Mouse (Mus musculus): ENCODE results near the gene Sdc3. TPM values are rescaled to one million over a fixed set of nuclear protein-coding genes. Genes with fewer than 3 reads are reported as not detected.
A peak's percentile ranks its signal among the peaks of the same experiment; 100 is the strongest.

Sdc3 gene
- polyA plus RNA-seq, 1 experiment from 2014 or later = 21.1 TPM

- DNase-seq (ENCODE audit: low spot score) (no peak), ATAC-seq (replicated peaks; ENCODE audit: low FRiP score, low TSS enrichment, low read depth) (no peak)
- H3K9me3 ChIP-seq (ENCODE audit: control insufficient read depth, low read length) = no peaks in the 10 kb centered on the region
- no peak overlapping the region for H3K4me3 ChIP-seq (ENCODE audit: low read depth, low read length)
- H3K27ac ChIP-seq (ENCODE audit: low read depth) = no peak overlapping the region
- H3K9ac ChIP-seq (ENCODE audit: low read length) = no peak overlapping the region
- WGBS = 53% methylated on average over 2 of the region's 2 CpGs
- H3K4me2 ChIP-seq (ENCODE audit: low read length) = no peak overlapping the region
- no peaks in the 10 kb centered on the region for H3K36me3 ChIP-seq (ENCODE audit: control insufficient read depth, insufficient read depth, low read length)
- H3K4me1 ChIP-seq (replicated peaks; ENCODE audit: control insufficient read depth, insufficient read depth, low read length) = peaks cover 23% of the 10 kb centered on the region
- H3K27me3 ChIP-seq (replicated peaks; ENCODE audit: control insufficient read depth, insufficient read depth, low read length) = no peaks in the 10 kb centered on the region
Measured at GRCm38 (mm10) chr4:130804292-130804691, 12.0 kb downstream of the Sdc3 start.

- DNase-seq (ENCODE audit: low spot score) = no peak
- H3K9ac ChIP-seq (ENCODE audit: low read length) = no peak overlapping the region
- no peak overlapping the region for H3K4me2 ChIP-seq (ENCODE audit: low read length)
- peaks cover 17% of the 10 kb centered on the region for H3K4me1 ChIP-seq (replicated peaks; ENCODE audit: control insufficient read depth, insufficient read depth, low read length)
- peak overlapping the region; percentile 36; the same call in 1 of the 2 replicates for H3K27ac ChIP-seq (ENCODE audit: low read depth)
- H3K36me3 ChIP-seq (ENCODE audit: control insufficient read depth, insufficient read depth, low read length) = no peaks in the 10 kb centered on the region
- no peaks in the 10 kb centered on the region for H3K27me3 ChIP-seq (replicated peaks; ENCODE audit: control insufficient read depth, insufficient read depth, low read length)
- no peaks in the 10 kb centered on the region for H3K9me3 ChIP-seq (ENCODE audit: control insufficient read depth, low read length)
- ATAC-seq (replicated peaks; ENCODE audit: low FRiP score, low TSS enrichment, low read depth) = no peak
- 73% methylated on average over 7 of the region's 7 CpGs for WGBS
- no peak overlapping the region for H3K4me3 ChIP-seq (ENCODE audit: low read depth, low read length)
Measured at GRCm38 (mm10) chr4:130804771-130805361, 12.5 kb downstream of the Sdc3 start.

GRCm38 (mm10) chr4:130805746-130806145, 13.4 kb downstream of the Sdc3 start:
- ATAC-seq (replicated peaks; ENCODE audit: low FRiP score, low TSS enrichment, low read depth) (no peak), DNase-seq (ENCODE audit: low spot score) (no peak)
- H3K36me3 ChIP-seq (ENCODE audit: control insufficient read depth, insufficient read depth, low read length) = no peaks in the 10 kb centered on the region
- WGBS = 80% methylated on average over 7 of the region's 7 CpGs
- H3K4me1 ChIP-seq (replicated peaks; ENCODE audit: control insufficient read depth, insufficient read depth, low read length) = peaks cover 17% of the 10 kb centered on the region
- no peak overlapping the region for H3K9ac ChIP-seq (ENCODE audit: low read length)
- no peaks in the 10 kb centered on the region for H3K9me3 ChIP-seq (ENCODE audit: control insufficient read depth, low read length)
- H3K27me3 ChIP-seq (replicated peaks; ENCODE audit: control insufficient read depth, insufficient read depth, low read length) = no peaks in the 10 kb centered on the region
- H3K4me2 ChIP-seq (ENCODE audit: low read length) = no peak overlapping the region
- no peak overlapping the region for H3K27ac ChIP-seq (ENCODE audit: low read depth)
- no peak overlapping the region for H3K4me3 ChIP-seq (ENCODE audit: low read depth, low read length)

- H3K9ac ChIP-seq (ENCODE audit: low read length) = no peak overlapping the region
- H3K27ac ChIP-seq (ENCODE audit: low read depth) = no peak overlapping the region
- peaks cover 11% of the 10 kb centered on the region; the same call in 1 of the 2 replicates for H3K4me1 ChIP-seq (replicated peaks; ENCODE audit: control insufficient read depth, insufficient read depth, low read length)
- H3K27me3 ChIP-seq (replicated peaks; ENCODE audit: control insufficient read depth, insufficient read depth, low read length) = no peaks in the 10 kb centered on the region
- no peak overlapping the region for H3K4me3 ChIP-seq (ENCODE audit: low read depth, low read length)
- no peaks in the 10 kb centered on the region for H3K36me3 ChIP-seq (ENCODE audit: control insufficient read depth, insufficient read depth, low read length)
- 95% methylated on average over 9 of the region's 9 CpGs for WGBS
- no peak for DNase-seq (ENCODE audit: low spot score)
- no peaks in the 10 kb centered on the region for H3K9me3 ChIP-seq (ENCODE audit: control insufficient read depth, low read length)
- ATAC-seq (replicated peaks; ENCODE audit: low FRiP score, low TSS enrichment, low read depth) = no peak
- H3K4me2 ChIP-seq (ENCODE audit: low read length) = no peak overlapping the region
Measured at GRCm38 (mm10) chr4:130806746-130807145, 14.4 kb downstream of the Sdc3 start.

GRCm38 (mm10) chr4:130809784-130810183, 17.4 kb downstream of the Sdc3 start:
- Histone ChIP-seq H3K27ac (ENCODE audit: low read depth) (no peak overlapping the region), H3K9ac (ENCODE audit: low read length) (no peak overlapping the region), H3K9me3 (ENCODE audit: control insufficient read depth, low read length) (no peaks in the 10 kb centered on the region), H3K4me2 (ENCODE audit: low read length) (no peak overlapping the region), H3K27me3 (replicated peaks; ENCODE audit: control insufficient read depth, insufficient read depth, low read length) (no peaks in the 10 kb centered on the region), H3K4me3 (ENCODE audit: low read depth, low read length) (no peak overlapping the region), H3K4me1 (replicated peaks; ENCODE audit: control insufficient read depth, insufficient read depth, low read length) (0 out of 2 replicates have a peak, but pooled peaks cover 4% of the 10 kb centered on the region), H3K36me3 (ENCODE audit: control insufficient read depth, insufficient read depth, low read length) (no peaks in the 10 kb centered on the region)
- no peak for DNase-seq (ENCODE audit: low spot score)
- 69% methylated on average over 5 of the region's 5 CpGs for whole genome bisulfite sequencing
- no peak for ATAC-seq (replicated peaks; ENCODE audit: low FRiP score, low TSS enrichment, low read depth)

GRCm38 (mm10) chr4:130810845-130811244, 18.5 kb downstream of the Sdc3 start:
- H3K9me3 ChIP-seq (ENCODE audit: control insufficient read depth, low read length) = no peaks in the 10 kb centered on the region
- WGBS = 42% methylated on average over 3 of the region's 3 CpGs
- ATAC-seq (replicated peaks; ENCODE audit: low FRiP score, low TSS enrichment, low read depth) (no peak), DNase-seq (ENCODE audit: low spot score) (no peak)
- no peak overlapping the region for H3K4me2 ChIP-seq (ENCODE audit: low read length)
- no peak overlapping the region for H3K27ac ChIP-seq (ENCODE audit: low read depth)
- H3K4me1 ChIP-seq (replicated peaks; ENCODE audit: control insufficient read depth, insufficient read depth, low read length) = no peaks in the 10 kb centered on the region
- H3K4me3 ChIP-seq (ENCODE audit: low read depth, low read length) = no peak overlapping the region
- no peaks in the 10 kb centered on the region for H3K36me3 ChIP-seq (ENCODE audit: control insufficient read depth, insufficient read depth, low read length)
- no peak overlapping the region for H3K9ac ChIP-seq (ENCODE audit: low read length)
- H3K27me3 ChIP-seq (replicated peaks; ENCODE audit: control insufficient read depth, insufficient read depth, low read length) = no peaks in the 10 kb centered on the region

- no peaks in the 10 kb centered on the region for H3K9me3 ChIP-seq (ENCODE audit: control insufficient read depth, low read length)
- H3K9ac ChIP-seq (ENCODE audit: low read length) = no peak overlapping the region
- no peak overlapping the region for H3K4me3 ChIP-seq (ENCODE audit: low read depth, low read length)
- no peak for DNase-seq (ENCODE audit: low spot score)
- H3K4me1 ChIP-seq (replicated peaks; ENCODE audit: control insufficient read depth, insufficient read depth, low read length) = no peaks in the 10 kb centered on the region
- no peak overlapping the region for H3K27ac ChIP-seq (ENCODE audit: low read depth)
- ATAC-seq (replicated peaks; ENCODE audit: low FRiP score, low TSS enrichment, low read depth) = no peak
- 61% methylated on average over 7 of the region's 7 CpGs for WGBS
- H3K36me3 ChIP-seq (ENCODE audit: control insufficient read depth, insufficient read depth, low read length) = no peaks in the 10 kb centered on the region
- H3K4me2 ChIP-seq (ENCODE audit: low read length) = no peak overlapping the region
- H3K27me3 ChIP-seq (replicated peaks; ENCODE audit: control insufficient read depth, insufficient read depth, low read length) = no peaks in the 10 kb centered on the region
Measured at GRCm38 (mm10) chr4:130811385-130811784, 19.0 kb downstream of the Sdc3 start.

- ATAC-seq (replicated peaks; ENCODE audit: low FRiP score, low TSS enrichment, low read depth) (0 out of 2 replicates have a peak, but pooled peaks have one; percentile 38), DNase-seq (ENCODE audit: low spot score) (no peak)
- no peaks in the 10 kb centered on the region for H3K9me3 ChIP-seq (ENCODE audit: control insufficient read depth, low read length)
- WGBS = 40% methylated on average over 2 of the region's 2 CpGs
- no peak overlapping the region for H3K9ac ChIP-seq (ENCODE audit: low read length)
- no peaks in the 10 kb centered on the region for H3K4me1 ChIP-seq (replicated peaks; ENCODE audit: control insufficient read depth, insufficient read depth, low read length)
- no peak overlapping the region for H3K27ac ChIP-seq (ENCODE audit: low read depth)
- no peak overlapping the region for H3K4me2 ChIP-seq (ENCODE audit: low read length)
- peaks cover 6% of the 10 kb centered on the region; the same call in 1 of the 2 replicates for H3K36me3 ChIP-seq (ENCODE audit: control insufficient read depth, insufficient read depth, low read length)
- H3K27me3 ChIP-seq (replicated peaks; ENCODE audit: control insufficient read depth, insufficient read depth, low read length) = no peaks in the 10 kb centered on the region
- no peak overlapping the region for H3K4me3 ChIP-seq (ENCODE audit: low read depth, low read length)
Measured at GRCm38 (mm10) chr4:130813958-130814357, 21.6 kb downstream of the Sdc3 start.

GRCm38 (mm10) chr4:130814742-130815330, 22.5 kb downstream of the Sdc3 start:
- H3K4me1 ChIP-seq (replicated peaks; ENCODE audit: control insufficient read depth, insufficient read depth, low read length) = no peaks in the 10 kb centered on the region
- ATAC-seq (replicated peaks; ENCODE audit: low FRiP score, low TSS enrichment, low read depth) (no peak), DNase-seq (ENCODE audit: low spot score) (no peak)
- WGBS = 69% methylated on average over 8 of the region's 8 CpGs
- H3K27me3 ChIP-seq (replicated peaks; ENCODE audit: control insufficient read depth, insufficient read depth, low read length) = no peaks in the 10 kb centered on the region
- H3K36me3 ChIP-seq (ENCODE audit: control insufficient read depth, insufficient read depth, low read length) = peaks cover 7% of the 10 kb centered on the region; the same call in 1 of the 2 replicates
- H3K4me2 ChIP-seq (ENCODE audit: low read length) = no peak overlapping the region
- no peak overlapping the region for H3K27ac ChIP-seq (ENCODE audit: low read depth)
- H3K4me3 ChIP-seq (ENCODE audit: low read depth, low read length) = no peak overlapping the region
- no peak overlapping the region for H3K9ac ChIP-seq (ENCODE audit: low read length)
- H3K9me3 ChIP-seq (ENCODE audit: control insufficient read depth, low read length) = no peaks in the 10 kb centered on the region

Data from intestine, embryonic 14.5 days (tissue).